Mouse (Mus musculus) bone marrow, adult 2 months (tissue): ENCODE measurements around the gene Mars2. TPM values are rescaled to one million over a fixed set of nuclear protein-coding genes. Genes with fewer than 3 reads are reported as not detected.

Experiments
- H3K27ac ChIP-seq: fragments of 200-500 bp; 2 replicates; pipeline ENCODE4 v1.5.1; 2012; ENCODE audit warnings: low read depth, mild to moderate bottlenecking, control low read depth, inconsistent platforms, low read length; ENCODE audit not compliant: control insufficient read depth, poor library complexity, insufficient read depth
- H3K4me1 ChIP-seq: fragments of 200-500 bp; 2 replicates; pipeline ENCODE4 v1.6.1; 2011; ENCODE audit warnings: low read length; ENCODE audit not compliant: control insufficient read depth, insufficient read depth
- H3K4me3 ChIP-seq: fragments of 200-500 bp; replicated peaks from 2 replicates; pipeline ENCODE3; 2011; ENCODE audit warnings: mild to moderate bottlenecking, low read depth, low read length, control low read depth; ENCODE audit not compliant: control insufficient read depth
- CTCF ChIP-seq: fragments of 200-500 bp; IDR thresholded peaks from 2 replicates; pipeline ENCODE4 v1.5.1; 2011; ENCODE audit warnings: low read length, control low read depth; ENCODE audit not compliant: control insufficient read depth, insufficient read depth
- POLR2A ChIP-seq: fragments of 200-500 bp; IDR thresholded peaks from 2 replicates; pipeline ENCODE4 v1.6.1; 2011; ENCODE audit warnings: low read depth, mild to moderate bottlenecking, control low read depth, low read length, borderline replicate concordance; ENCODE audit not compliant: control insufficient read depth
- WGBS: fragments of 180-500 bp; shearing (Covaris S2); methylation state at CpG from one replicate; pipeline ENCODE4 v1.1.7; 2018; 5-methylcytosine and 5-hydroxymethylcytosine counted together
- polyA plus RNA-seq: library from polyadenylated mRNA; stranded (reverse); fragments of >200 nt; gene quantifications from 2 replicates; pipeline ENCODE4 v1.2.4, GENCODE M21; 2011; ENCODE audit warnings: low replicate concordance; ENCODE audit not compliant: missing spikeins, insufficient read depth, insufficient read length

Gene Mars2
- polyA plus RNA-seq, 1 experiment = 1.4 TPM

GRCm38 (mm10) chr1:55264385-55264784 is 27.4 kb downstream of the Mars2 start:
- WGBS = 49% methylated on average over 2 of the region's 2 CpGs
- H3K4me1 ChIP-seq = no peaks in the 10 kb centered on the region
- no peak for TF ChIP-seq CTCF
- TF ChIP-seq POLR2A = no peak

DNA sequence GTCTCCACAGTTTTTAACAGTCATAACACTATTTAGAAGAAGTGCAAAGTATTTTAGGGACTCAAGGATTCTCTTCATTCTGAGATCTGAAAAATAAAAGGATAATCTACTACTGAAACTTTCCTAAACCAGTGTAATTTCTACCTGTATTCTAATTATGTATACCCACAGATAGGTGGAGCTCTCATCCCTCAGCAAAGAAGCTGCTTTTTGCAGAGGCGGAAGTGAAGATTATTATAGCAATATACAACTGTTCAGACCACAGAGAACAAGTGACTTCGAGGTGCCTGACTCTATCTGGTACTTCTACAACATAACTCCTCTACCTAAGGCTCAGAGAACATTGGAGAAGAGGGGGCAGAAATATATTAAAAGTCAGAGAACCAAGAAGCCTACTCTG is 28.5 kb downstream of the Mars2 start:
- Histone ChIP-seq H3K4me1 (no peaks in the 10 kb centered on the region), H3K27ac (no peak overlapping the region), H3K4me3 (no peak overlapping the region)
- 59% methylated on average over 2 of the region's 2 CpGs for WGBS
- TF ChIP-seq POLR2A (no peak), CTCF (no peak)

More at GRCm38 (mm10) chr1:55264385-55264784, 27.4 kb downstream of the Mars2 start:
- Histone ChIP-seq H3K4me3 (no peak overlapping the region), H3K27ac (no peak overlapping the region)

- TF ChIP-seq POLR2A (no peak), CTCF (no peak)
- H3K4me3 ChIP-seq = no peak overlapping the region
- no peak overlapping the region for H3K27ac ChIP-seq
- no peaks in the 10 kb centered on the region for H3K4me1 ChIP-seq
- WGBS = 83% methylated on average over 9 of the region's 9 CpGs
Measured at GRCm38 (mm10) chr1:55279081-55279480, 42.1 kb downstream of the Mars2 start.

Other genes starting within 250 kb of the Mars2 start
- gene Sf3b1, start 209.7 kb upstream of the Mars2 start, polyA plus RNA-seq = 73.5 and 113 TPM in 2 replicates
- gene Coq10b, start 184.4 kb upstream of the Mars2 start, polyA plus RNA-seq = 4.1 and 9.9 TPM in 2 replicates
- 116 and 218 TPM in 2 replicates for gene Hspe1, start 149.0 kb upstream of the Mars2 start, polyA plus RNA-seq
- 92.8 and 131 TPM in 2 replicates for gene Hspd1, start 148.9 kb upstream of the Mars2 start, polyA plus RNA-seq
- 15.2 and 20.8 TPM in 2 replicates for gene Mob4, start 105.9 kb upstream of the Mars2 start, polyA plus RNA-seq
- 0.95 and 1.7 TPM in 2 replicates for gene Rftn2, start 10.4 kb upstream of the Mars2 start, polyA plus RNA-seq
- gene Boll, start 126.3 kb downstream of the Mars2 start, polyA plus RNA-seq = not detected in 2 replicates
- gene Plcl1, start 168.7 kb downstream of the Mars2 start, polyA plus RNA-seq = 0.30 and 2.5 TPM in 2 replicates